Comparison of ENCODE assay signal across 8 mouse cellular contexts in genomic region chr5:111262574-111263239, GRCm38 (mm10).
DNase-seq lines count a peak whose midpoint lies in the region; ATAC-seq and TF ChIP-seq lines count a peak whose summit lies in the region.

No protein-coding gene starts in this region.

- whole genome bisulfite sequencing in intestine, postnatal 0 days, result 31% methylated on average over 11 of the region's 11 CpGs
- 7% methylated on average over 11 of the region's 11 CpGs for WGBS in lung, embryonic 14.5 days
- 39% methylated on average over 11 of the region's 11 CpGs for WGBS in small intestine, adult 2 months

- H3K9ac ChIP-seq in intestine, postnatal 0 days (ENCODE audit: low read depth, low read length), result no peak overlapping the region
- H3K9ac ChIP-seq in lung, embryonic 14.5 days, result no peak overlapping the region

- H3K9me3 ChIP-seq in megakaryocyte, embryonic 14.5 days, result peaks cover 8% of the 10 kb centered on the region
- H3K9me3 ChIP-seq in intestine, postnatal 0 days (ENCODE audit: control insufficient read depth), result no peaks in the 10 kb centered on the region
- H3K9me3 ChIP-seq in lung, embryonic 14.5 days (ENCODE audit: low read depth, low read length), result peaks cover 8% of the 10 kb centered on the region; the same call in 1 of the 2 replicates

- TF ChIP-seq CTCF in intestine, postnatal 0 days (IDR thresholded peaks at IDR 0.05; ENCODE audit: low read depth), result peak; percentile 29
- TF ChIP-seq CTCF in lung, embryonic 14.5 days (IDR thresholded peaks at IDR 0.05; ENCODE audit: low read depth), result peak; percentile 45; the same call in 1 of the 2 replicates
- no peak for TF ChIP-seq CTCF in small intestine, adult 2 months (IDR thresholded peaks at IDR 0.05; ENCODE audit: extremely low read depth, insufficient read length, insufficient replicate concordance, low read depth, low read length)

- peaks cover 96% of the 10 kb centered on the region for H3K4me1 ChIP-seq in megakaryocyte, embryonic 14.5 days
- H3K4me1 ChIP-seq in intestine, postnatal 0 days (replicated peaks; ENCODE audit: control insufficient read depth, insufficient read depth, low read length), result no peaks in the 10 kb centered on the region
- peaks cover 24% of the 10 kb centered on the region for H3K4me1 ChIP-seq in lung, embryonic 14.5 days (ENCODE audit: insufficient read depth)
- H3K4me1 ChIP-seq in small intestine, adult 2 months (ENCODE audit: control insufficient read depth, insufficient read depth, insufficient read length, low read length), result peaks cover 5% of the 10 kb centered on the region

- peaks cover 11% of the 10 kb centered on the region for H3K27me3 ChIP-seq in megakaryocyte, embryonic 14.5 days (replicated peaks)
- H3K27me3 ChIP-seq in intestine, postnatal 0 days (replicated peaks; ENCODE audit: control insufficient read depth, insufficient read depth, low read length), result no peaks in the 10 kb centered on the region
- no peaks in the 10 kb centered on the region for H3K27me3 ChIP-seq in lung, embryonic 14.5 days (ENCODE audit: insufficient read depth, low read length)
- H3K27me3 ChIP-seq in small intestine, adult 2 months (ENCODE audit: control insufficient read depth, insufficient read depth, low read length), result no peaks in the 10 kb centered on the region

- peak overlapping the region; percentile 46 for H3K27ac ChIP-seq in intestine, postnatal 0 days (ENCODE audit: low read depth, low read length)
- H3K27ac ChIP-seq in lung, embryonic 14.5 days (ENCODE audit: low read depth), result peak overlapping the region; percentile 87
- peak overlapping the region; percentile 62; the same call in 1 of the 2 replicates for H3K27ac ChIP-seq in small intestine, adult 2 months (ENCODE audit: insufficient read depth, low read depth, low read length)

- peak; percentile 69 to 71 for DNase-seq in heart, adult 9 months (ENCODE audit: low spot score in 2 of 2)
- peak; percentile 89 for DNase-seq in lung, embryonic 14.5 days

- no peak for ATAC-seq in megakaryocyte, adult 5-6 weeks (ENCODE audit: poor library complexity, severe bottlenecking)
- ATAC-seq in intestine, postnatal 0 days, result peak; percentile 36; the same call in 1 of the 2 replicates
- ATAC-seq in lung, embryonic 14.5 days (ENCODE audit: insufficient read depth), result peak; percentile 82
- ATAC-seq in erythroid progenitor cell, adult 5-6 weeks (replicated peaks; ENCODE audit: low FRiP score, poor library complexity, severe bottlenecking), result no peak
- ATAC-seq in granulocyte monocyte progenitor cell, adult 5-6 weeks (replicated peaks; ENCODE audit: poor library complexity, severe bottlenecking), result no peak; the same call in 1 of the 2 replicates

- TF ChIP-seq POLR2A in small intestine, adult 2 months (IDR thresholded peaks at IDR 0.05; ENCODE audit: low read depth, low read length), result no peak

- peaks cover 20% of the 10 kb centered on the region for H3K36me3 ChIP-seq in megakaryocyte, embryonic 14.5 days (replicated peaks; ENCODE audit: low read length)
- no peaks in the 10 kb centered on the region; the same call in 1 of the 2 replicates for H3K36me3 ChIP-seq in intestine, postnatal 0 days (ENCODE audit: control insufficient read depth, insufficient read depth)
- H3K36me3 ChIP-seq in lung, embryonic 14.5 days (ENCODE audit: insufficient read depth), result peaks cover 13% of the 10 kb centered on the region
- H3K36me3 ChIP-seq in small intestine, adult 2 months (ENCODE audit: control insufficient read depth, insufficient read depth, low read length), result no peaks in the 10 kb centered on the region

- no peak overlapping the region for H3K4me2 ChIP-seq in intestine, postnatal 0 days (replicated peaks; ENCODE audit: low read depth)
- peak overlapping the region; percentile 21 for H3K4me2 ChIP-seq in lung, embryonic 14.5 days

- H3K4me3 ChIP-seq in megakaryocyte, embryonic 14.5 days (replicated peaks), result peak overlapping the region; percentile 85
- no peak overlapping the region for H3K4me3 ChIP-seq in intestine, postnatal 0 days (ENCODE audit: low read depth, low read length)
- H3K4me3 ChIP-seq in lung, embryonic 14.5 days (ENCODE audit: low read depth, low read length), result no peak overlapping the region
- H3K4me3 ChIP-seq in small intestine, adult 2 months (ENCODE audit: low read depth, low read length), result no peak overlapping the region

Comparison
In these comparisons a context has a peak if more than half of its experiments do, and no peak if none do; other contexts are left out.
1. ATAC-seq: peak in intestine, postnatal 0 days (single experiment) and lung, embryonic 14.5 days (single experiment); none in megakaryocyte, adult 5-6 weeks (single experiment), erythroid progenitor cell, adult 5-6 weeks (single experiment) and granulocyte monocyte progenitor cell, adult 5-6 weeks (single experiment).
2. Peak in every context shown above with its lines, with median percentiles within 50 percentile points of each other: H3K27ac ChIP-seq.